Mouse (Mus musculus) stomach, postnatal 0 days (tissue): ENCODE data around the gene Shisa8. TPM values are rescaled to one million over a fixed set of nuclear protein-coding genes. Genes with fewer than 3 reads are reported as not detected.

Experiments
- ATAC-seq: fragments of 200-750 bp; cut with Nextera tagmentation; 2 replicates; pipeline ENCODE4 v1.8.0; 2017; ENCODE audit not compliant: low FRiP score, low TSS enrichment
- DNase-seq: peaks from one replicate; pipeline ENCODE4 v3.0.0-alpha.2; 2016; ENCODE audit warnings: low spot score
- H3K27ac ChIP-seq: fragments of 300-500 bp; sonication (generic); replicated peaks from 2 replicates; pipeline ENCODE4 v1.5.1; 2014; ENCODE audit warnings: mild to moderate bottlenecking, control low read depth
- H3K27me3 ChIP-seq: fragments of 300-500 bp; sonication (generic); 2 replicates; pipeline ENCODE4 v1.6.1; 2014; ENCODE audit warnings: low read length; ENCODE audit not compliant: control insufficient read depth, insufficient read depth
- H3K36me3 ChIP-seq: fragments of 300-500 bp; sonication (generic); 2 replicates; pipeline ENCODE4 v1.6.1; 2014; ENCODE audit warnings: low read length, mixed read lengths; ENCODE audit not compliant: control insufficient read depth, insufficient read depth
- H3K4me1 ChIP-seq: fragments of 300-500 bp; sonication (generic); replicated peaks from 2 replicates; pipeline ENCODE4 v1.6.1; 2014; ENCODE audit warnings: antibody characterized with exemption; ENCODE audit not compliant: control insufficient read depth, insufficient read depth
- H3K4me2 ChIP-seq: fragments of 300-500 bp; sonication (generic); replicated peaks from 2 replicates; pipeline ENCODE4 v1.6.1; 2014; ENCODE audit warnings: low read depth, mild to moderate bottlenecking, control low read depth, moderate library complexity
- H3K4me3 ChIP-seq: fragments of 300-500 bp; sonication (generic); 2 replicates; pipeline ENCODE4 v1.5.1; 2014; ENCODE audit warnings: low read depth, low read length, control low read depth
- H3K9ac ChIP-seq: fragments of 300-500 bp; sonication (generic); 2 replicates; pipeline ENCODE4 v1.6.1; 2014; ENCODE audit warnings: mild to moderate bottlenecking, low read length, control low read depth, mixed read lengths
- H3K9me3 ChIP-seq: fragments of 300-500 bp; sonication (generic); 2 replicates; pipeline ENCODE4 v1.6.1; 2016; ENCODE audit warnings: low read length; ENCODE audit not compliant: control insufficient read depth
- CTCF ChIP-seq: IDR thresholded peaks from 2 replicates; pipeline ENCODE4 v1.5.1; 2016; ENCODE audit warnings: antibody characterized with exemption, low read depth, mild to moderate bottlenecking, moderate library complexity
- EP300 ChIP-seq: optimal IDR thresholded peaks from 2 replicates; pipeline ENCODE3; 2016; ENCODE audit warnings: antibody characterized with exemption
- WGBS: fragments of 180-500 bp; shearing (Covaris S2); extraction: QIAGEN DNeasy Blood & Tissue Kit; methylation state at CpG from one replicate; pipeline ENCODE4 v1.1.7; 2014; 5-methylcytosine and 5-hydroxymethylcytosine counted together
- microRNA counts: library from miRNA; unstranded; fragments of <30 nt; microRNA quantifications from one replicate; lab custom pipeline; 2015
- microRNA-seq: library from miRNA; unstranded; fragments of <30 nt; microRNA quantifications from one replicate; pipeline ENCODE4, GENCODE M21; 2016
- polyA plus RNA-seq: library from polyadenylated mRNA; unstranded; fragments of >200 nt; fragmentation: Nextera tagmentation; extraction: Ambion mirVana; gene quantifications from 2 replicates; pipeline ENCODE4 v1.2.1, GENCODE M21; 2015

Shisa8 gene
- polyA plus RNA-seq, 1 experiment from 2014 or later: 0.06 TPM

DNA sequence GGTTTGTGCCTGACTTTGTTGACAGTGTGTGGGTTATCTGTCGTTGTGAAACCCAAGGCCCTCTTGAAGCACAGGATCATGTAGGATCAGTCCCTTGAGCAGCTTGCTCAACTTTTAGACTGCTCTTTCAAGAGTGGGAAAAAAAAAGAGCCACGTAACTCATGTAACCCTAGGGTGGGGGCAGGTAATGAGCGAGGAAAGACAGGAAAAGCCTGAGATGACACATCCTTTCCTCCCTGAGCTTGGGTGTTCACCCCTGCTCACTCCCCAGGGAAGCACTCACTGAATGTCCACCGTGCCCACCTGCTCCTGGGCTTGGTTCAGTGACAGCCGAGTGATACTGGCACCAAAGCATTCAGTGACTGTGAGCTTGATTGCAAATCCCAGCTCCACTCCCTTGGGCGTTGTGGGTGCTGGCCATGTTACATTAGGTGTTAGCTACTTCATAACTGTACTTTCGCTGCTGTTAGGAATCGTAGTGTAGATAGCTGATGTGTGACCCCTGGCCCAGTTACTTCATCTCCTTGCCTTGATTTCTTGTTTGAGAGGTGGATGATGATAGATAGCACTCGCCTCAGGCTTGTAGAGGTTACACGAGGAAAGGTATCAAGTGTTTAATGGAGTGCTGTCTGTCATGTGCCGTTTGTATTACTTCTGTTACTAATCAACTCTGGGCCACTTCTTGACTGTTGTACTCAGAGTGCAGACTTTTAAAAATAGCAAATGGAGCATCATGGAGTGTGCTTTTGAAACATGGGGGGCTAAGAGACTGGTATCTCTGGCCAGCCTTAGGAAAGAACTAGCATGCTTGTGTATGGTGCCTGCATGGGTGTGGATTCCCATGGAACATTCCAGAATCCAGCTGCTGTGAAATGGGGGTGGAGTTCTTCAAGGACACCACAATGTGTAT, 51.6 kb downstream of the Shisa8 start:
- WGBS: 49% methylated on average over 11 of the region's 11 CpGs
- Histone ChIP-seq H3K9me3 (no peaks in the 10 kb centered on the region), H3K4me3 (no peak overlapping the region), H3K4me2 (no peak overlapping the region), H3K9ac (no peak overlapping the region; the same call in 1 of the 2 replicates), H3K4me1 (peaks cover 15% of the 10 kb centered on the region), H3K27me3 (no peaks in the 10 kb centered on the region), H3K36me3 (no peaks in the 10 kb centered on the region), H3K27ac (peak overlapping the region; percentile 65)
- TF ChIP-seq CTCF: no peak
- TF ChIP-seq EP300: peak; percentile 72
- ATAC-seq (peak; percentile 24; the same call in 1 of the 2 replicates), DNase-seq (no peak)

DNA sequence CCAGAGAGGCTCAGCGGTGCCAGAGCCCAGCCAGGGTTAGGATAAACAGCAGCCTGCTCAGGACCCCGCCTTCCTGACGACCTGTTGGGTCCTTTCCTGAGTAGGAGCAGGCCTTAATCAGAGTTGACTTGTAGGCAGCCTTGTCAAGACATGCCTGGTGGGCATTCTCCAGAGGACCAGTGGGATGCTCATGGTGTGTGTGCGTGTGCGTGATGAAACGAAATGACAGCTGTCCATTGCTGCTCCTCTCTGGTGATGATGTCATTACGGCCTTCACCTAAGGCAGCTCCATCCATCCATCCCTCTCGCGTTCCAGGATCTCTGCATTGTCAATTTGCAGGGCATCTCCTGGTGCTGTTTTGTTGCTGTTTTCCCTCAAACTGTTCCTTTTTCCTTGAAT, 53.1 kb downstream of the Shisa8 start:
- no peaks in the 10 kb centered on the region for H3K36me3 ChIP-seq
- no peak for DNase-seq
- H3K4me2 ChIP-seq: no peak overlapping the region; the same call in 1 of the 2 replicates
- no peaks in the 10 kb centered on the region for H3K27me3 ChIP-seq
- H3K9ac ChIP-seq: no peak overlapping the region
- no peak for ATAC-seq
- H3K4me3 ChIP-seq: no peak overlapping the region
- no peak for TF ChIP-seq EP300
- peaks cover 15% of the 10 kb centered on the region for H3K4me1 ChIP-seq
- peak overlapping the region; percentile 81 for H3K27ac ChIP-seq
- H3K9me3 ChIP-seq: no peaks in the 10 kb centered on the region
- 64% methylated on average over 9 of the region's 9 CpGs for WGBS

DNA sequence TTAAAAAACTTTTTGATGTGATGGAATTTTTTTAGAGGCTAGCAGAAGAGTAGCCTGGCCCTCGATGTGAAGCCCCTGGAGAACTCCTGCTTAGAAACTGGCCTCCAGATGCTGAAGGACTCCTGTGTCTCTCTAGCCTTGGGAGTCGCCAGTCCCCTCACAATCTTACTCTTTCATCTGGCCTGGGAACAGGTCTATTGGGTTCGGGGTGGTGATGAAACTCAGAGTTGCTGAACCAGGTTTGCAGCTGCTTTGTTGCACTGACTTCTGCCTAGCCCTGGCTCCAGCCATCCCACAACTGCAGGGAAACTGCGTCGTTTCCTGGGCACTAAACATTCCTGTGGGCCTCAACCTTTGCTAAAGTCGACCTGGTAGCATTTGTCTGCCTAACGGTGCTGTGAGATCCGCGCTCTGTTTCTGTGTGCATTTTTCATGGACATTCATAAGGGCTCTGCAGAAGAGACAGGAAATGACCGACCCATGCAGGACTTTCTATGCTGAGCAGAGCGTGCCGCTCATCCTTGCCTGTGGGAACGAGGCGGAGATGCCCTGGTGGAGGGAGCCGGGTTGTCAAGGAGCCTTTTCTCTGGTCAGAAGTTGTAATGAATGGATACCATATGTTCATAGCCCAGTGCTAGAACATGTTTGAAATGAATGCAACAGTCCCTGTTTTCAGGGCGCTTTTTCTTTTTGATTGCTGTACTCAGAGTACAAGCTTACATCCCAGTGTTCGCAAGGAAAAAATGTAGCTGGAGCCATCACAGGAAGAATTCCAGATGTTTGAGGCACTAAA, 54.2 kb downstream of the Shisa8 start:
- DNase-seq (no peak), ATAC-seq (no peak)
- Histone ChIP-seq H3K27me3 (no peaks in the 10 kb centered on the region), H3K27ac (peak overlapping the region; percentile 81), H3K4me1 (peaks cover 13% of the 10 kb centered on the region), H3K9me3 (no peaks in the 10 kb centered on the region), H3K4me2 (peak overlapping the region; percentile 30; the same call in 1 of the 2 replicates), H3K9ac (peak overlapping the region; percentile 38; the same call in 1 of the 2 replicates), H3K36me3 (no peaks in the 10 kb centered on the region), H3K4me3 (no peak overlapping the region)
- 35% methylated on average over 17 of the region's 17 CpGs for WGBS
- TF ChIP-seq EP300: no peak
- TF ChIP-seq CTCF: no peak

DNA sequence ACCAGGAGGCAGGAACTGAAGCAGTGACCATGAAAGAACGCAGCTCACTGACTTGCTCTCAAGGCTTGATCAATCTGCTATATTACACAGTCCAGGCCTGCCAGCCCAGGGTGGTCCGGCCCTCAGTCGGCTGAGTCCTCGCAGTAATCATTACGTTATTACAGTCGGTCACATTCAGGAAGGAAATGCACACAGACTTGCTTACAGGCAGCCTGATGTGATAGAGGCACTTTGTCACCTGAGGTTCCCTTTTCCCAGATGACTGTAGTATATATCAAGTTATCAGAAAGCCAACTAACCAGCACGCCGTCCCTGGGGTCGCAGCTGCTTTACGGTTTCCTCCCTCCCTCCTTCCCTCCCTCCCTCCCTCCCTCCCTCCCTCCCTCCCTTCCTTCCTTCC, 55.7 kb downstream of the Shisa8 start:
- Histone ChIP-seq H3K9me3 (no peaks in the 10 kb centered on the region), H3K36me3 (no peaks in the 10 kb centered on the region), H3K4me1 (peaks cover 18% of the 10 kb centered on the region), H3K4me3 (no peak overlapping the region), H3K9ac (no peak overlapping the region), H3K4me2 (no peak overlapping the region), H3K27me3 (no peaks in the 10 kb centered on the region), H3K27ac (no peak overlapping the region; the same call in 1 of the 2 replicates)
- ATAC-seq (no peak), DNase-seq (no peak)
- WGBS: 56% methylated on average over 10 of the region's 10 CpGs
- no peak for TF ChIP-seq CTCF
- TF ChIP-seq EP300: no peak

DNA sequence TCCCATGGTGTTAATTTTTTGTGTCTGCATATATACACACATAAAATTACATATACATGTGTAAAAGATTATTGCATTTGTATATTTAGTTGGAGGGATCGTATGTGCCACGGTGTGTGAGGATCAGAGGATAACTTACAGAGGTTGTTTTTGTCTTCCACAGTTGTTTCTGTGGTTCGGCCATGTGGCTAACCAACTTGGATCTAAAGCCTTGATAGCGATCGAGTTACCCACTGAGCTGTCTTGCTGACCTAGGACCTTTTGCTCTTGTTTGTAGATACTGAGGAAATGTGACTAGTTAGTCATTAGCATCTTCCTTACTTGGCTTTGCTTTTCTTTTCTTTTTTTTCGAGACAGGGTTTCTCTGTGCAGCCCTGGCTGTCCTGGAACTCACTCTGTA, 56.3 kb downstream of the Shisa8 start:
- TF ChIP-seq CTCF (no peak), EP300 (no peak)

More for the DNA sequence above, 56.3 kb downstream of the Shisa8 start:
- H3K4me1 ChIP-seq: peaks cover 18% of the 10 kb centered on the region
- H3K27me3 ChIP-seq: no peaks in the 10 kb centered on the region
- H3K9me3 ChIP-seq: no peaks in the 10 kb centered on the region
- WGBS: 87% methylated on average over 6 of the region's 6 CpGs
- no peak overlapping the region for H3K9ac ChIP-seq
- no peak for ATAC-seq
- H3K27ac ChIP-seq: no peak overlapping the region
- H3K4me2 ChIP-seq: no peak overlapping the region
- H3K36me3 ChIP-seq: no peaks in the 10 kb centered on the region
- DNase-seq: no peak
- H3K4me3 ChIP-seq: no peak overlapping the region

MicroRNAs within 50 kb of the gene (microRNA counts, 519-probe panel; counts per million panel counts)
- 3,767 counts per million, percentile 24 among the panel's probes with 10 or more counts for microRNA mmu-miR-33 (lab: Ali Mortazavi, UCI)

Small RNA genes lying within 50 kb of the gene (microRNA-seq; reads per million reads assigned to microRNA genes)
- 116 reads per million, percentile 47 among the genes with 10 or more reads in this experiment for gene Mir33

Other genes with a start within 250 kb of the Shisa8 start
- gene 1700029P11Rik, start 232.3 kb downstream of the Shisa8 start, polyA plus RNA-seq: not detected in 2 replicates
- 30.4 and 31.2 TPM in 2 replicates for gene Xrcc6, start 225.0 kb downstream of the Shisa8 start, polyA plus RNA-seq
- gene Desi1, start 179.0 kb downstream of the Shisa8 start, polyA plus RNA-seq: 20.8 and 22.8 TPM in 2 replicates
- 130 and 133 TPM in 2 replicates for gene Snu13, start 165.2 kb downstream of the Shisa8 start, polyA plus RNA-seq
- gene 4930407I10Rik, start 153.7 kb downstream of the Shisa8 start, polyA plus RNA-seq: 0.04 TPM in 1 of 2 replicates, not detected in the other
- gene Mei1, start 142.8 kb downstream of the Shisa8 start, polyA plus RNA-seq: 0.02 and 0.04 TPM in 2 replicates
- gene Ccdc134, start 84.9 kb downstream of the Shisa8 start, polyA plus RNA-seq: 8.2 and 8.5 TPM in 2 replicates
- 119 and 127 TPM in 2 replicates for gene Srebf2, start 65.6 kb downstream of the Shisa8 start, polyA plus RNA-seq
- not detected in 2 replicates for gene Tnfrsf13c, start 11.6 kb upstream of the Shisa8 start, polyA plus RNA-seq
- gene Cenpm, start 31.9 kb upstream of the Shisa8 start, polyA plus RNA-seq: 24.0 and 27.0 TPM in 2 replicates
- gene 1500009C09Rik, start 39.6 kb upstream of the Shisa8 start, polyA plus RNA-seq: 0.23 and 0.24 TPM in 2 replicates
- 2.1 and 2.9 TPM in 2 replicates for gene Sept3, start 62.1 kb upstream of the Shisa8 start, polyA plus RNA-seq
- gene Wbp2nl, start 86.1 kb upstream of the Shisa8 start, polyA plus RNA-seq: 0.08 and 0.11 TPM in 2 replicates
- 83.1 and 88.9 TPM in 2 replicates for gene Naga, start 126.1 kb upstream of the Shisa8 start, polyA plus RNA-seq
- gene Pheta2, start 126.1 kb upstream of the Shisa8 start, polyA plus RNA-seq: 6.2 and 6.3 TPM in 2 replicates
- gene Smdt1, start 126.1 kb upstream of the Shisa8 start, polyA plus RNA-seq: 286 and 296 TPM in 2 replicates
- gene Ndufa6, start 141.5 kb upstream of the Shisa8 start, polyA plus RNA-seq: 514 and 516 TPM in 2 replicates
- gene Cyp2d22, start 167.4 kb upstream of the Shisa8 start, polyA plus RNA-seq: 5.5 TPM in 2 replicates
- not detected in 2 replicates for gene Cyp2d11, start 181.2 kb upstream of the Shisa8 start, polyA plus RNA-seq
- gene Cyp2d10, start 194.4 kb upstream of the Shisa8 start, polyA plus RNA-seq: 2.1 and 3.6 TPM in 2 replicates
- 1.6 and 2.0 TPM in 2 replicates for gene Cyp2d9, start 220.6 kb upstream of the Shisa8 start, polyA plus RNA-seq